Mouse (Mus musculus) C2C12 (cell line): ENCODE measurements at regions not wholly inside any gene's neighbourhood (a gene's known extent, or its start where the extent isn't known, plus 50 kb on each side); places are given as distances from the start of the nearest gene placed in this dataset.

Experiments used
- CTCF ChIP-seq: IDR thresholded peaks from one replicate; pipeline ENCODE4 v1.5.1; 2011; ENCODE audit not compliant: control insufficient read depth, insufficient read depth, insufficient read length
- MAX ChIP-seq: IDR thresholded peaks from one replicate; pipeline ENCODE4 v1.6.1; 2011; ENCODE audit warnings: mild to moderate bottlenecking, control low read depth
- MYOG ChIP-seq: IDR thresholded peaks from one replicate; pipeline ENCODE4 v1.6.1; 2011; ENCODE audit not compliant: control insufficient read depth, insufficient read length; ENCODE audit errors: extremely low read depth

DNA sequence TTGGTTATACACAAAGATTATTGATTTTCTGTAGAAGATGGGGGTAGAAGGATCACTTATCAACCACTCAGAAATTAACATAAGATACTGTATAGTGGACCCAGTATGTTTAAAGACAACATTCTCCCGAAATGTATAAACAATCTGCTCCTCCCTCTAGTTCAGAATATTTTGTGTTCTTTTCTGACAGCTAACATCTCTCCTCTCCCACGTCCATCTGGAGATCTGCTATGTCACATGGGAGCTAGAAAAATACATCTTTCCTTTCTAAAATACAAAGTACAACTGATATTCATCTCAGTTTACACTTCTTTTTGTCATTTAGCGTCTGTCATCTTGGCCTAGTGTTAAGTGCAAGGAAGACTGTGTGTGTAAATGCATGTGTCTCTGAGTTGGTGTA is 500.2 kb upstream of the Jag1 start:
- TF ChIP-seq CTCF, result no peak
- no peak for TF ChIP-seq MYOG
- TF ChIP-seq MAX, result no peak
